Mouse (Mus musculus) liver, embryonic 16.5 days (tissue): Measurements from ENCODE around the gene Prss30. TPM values are rescaled to one million over a fixed set of nuclear protein-coding genes. Genes with fewer than 3 reads are reported as not detected.

Experiments
- ATAC-seq: fragments of 200-750 bp; cut with Nextera tagmentation; 2 replicates; pipeline ENCODE4 v1.8.0; 2017; ENCODE audit warnings: low read depth, mild to moderate bottlenecking, moderate number of reproducible peaks, moderate library complexity
- H3K27ac ChIP-seq: fragments of 300-500 bp; sonication (generic); 2 replicates; pipeline ENCODE4 v1.5.1; 2014; ENCODE audit warnings: mild to moderate bottlenecking, low read length
- H3K27me3 ChIP-seq: fragments of 300-500 bp; sonication (generic); 2 replicates; pipeline ENCODE4 v1.6.1; 2014; ENCODE audit warnings: low read depth, low read length, mixed read lengths; ENCODE audit not compliant: control insufficient read depth, insufficient read depth
- H3K36me3 ChIP-seq: fragments of 300-500 bp; sonication (generic); 2 replicates; pipeline ENCODE4 v1.6.1; 2014; ENCODE audit warnings: mild to moderate bottlenecking; ENCODE audit not compliant: control insufficient read depth, insufficient read depth
- H3K4me1 ChIP-seq: fragments of 300-500 bp; sonication (generic); 2 replicates; pipeline ENCODE4 v1.6.1; 2014; ENCODE audit warnings: low read depth, low read length, mixed read lengths; ENCODE audit not compliant: control insufficient read depth
- H3K4me2 ChIP-seq: fragments of 300-500 bp; sonication (generic); 2 replicates; pipeline ENCODE4 v1.6.1; 2014; ENCODE audit warnings: low read depth, low read length, mixed read lengths
- H3K4me3 ChIP-seq: fragments of 300-500 bp; sonication (generic); 2 replicates; pipeline ENCODE4 v1.5.1; 2014; ENCODE audit warnings: low read depth, mild to moderate bottlenecking, low read length
- H3K9ac ChIP-seq: fragments of 300-500 bp; sonication (generic); 2 replicates; pipeline ENCODE4 v1.6.1; 2014; ENCODE audit warnings: low read depth, low read length
- H3K9me3 ChIP-seq: fragments of 300-500 bp; sonication (generic); replicated peaks from 2 replicates; pipeline ENCODE4 v1.6.1; 2016; ENCODE audit warnings: low read length; ENCODE audit not compliant: control insufficient read depth
- WGBS: fragments of 180-500 bp; shearing (Covaris S2); extraction: QIAGEN DNeasy Blood & Tissue Kit; methylation state at CpG from one replicate; pipeline ENCODE4 v1.1.7; 2014; ENCODE audit not compliant: insufficient replicate concordance; 5-methylcytosine and 5-hydroxymethylcytosine counted together
- polyA plus RNA-seq: library from polyadenylated mRNA; unstranded; fragments of >200 nt; fragmentation: Nextera tagmentation; extraction: Ambion mirVana; gene quantifications from 2 replicates; pipeline ENCODE4 v1.2.1, GENCODE M21; 2015

Prss30 gene
- polyA plus RNA-seq: 0.07 TPM in 1 of 2 replicates, not detected in the other

GRCm38 (mm10) chr17:23980297-23980909 lies at the start of gene Prss30:
Prss30 (minus strand) TSS chr17:23980566.
- ATAC-seq: no peak
- no peak within 1 kb of the TSS for H3K27ac ChIP-seq
- no peak within 1 kb of the TSS for H3K9ac ChIP-seq
- no peaks in the 10 kb centered on the region for H3K36me3 ChIP-seq
- H3K27me3 ChIP-seq: no peaks in the 10 kb centered on the region
- no peak within 1 kb of the TSS for H3K4me2 ChIP-seq
- peaks cover 4% of the 10 kb centered on the region for H3K4me1 ChIP-seq
- H3K4me3 ChIP-seq: no peak within 1 kb of the TSS
- 61% methylated on average over 10 of the region's 10 CpGs for WGBS
- no peaks in the 10 kb centered on the region for H3K9me3 ChIP-seq

DNA sequence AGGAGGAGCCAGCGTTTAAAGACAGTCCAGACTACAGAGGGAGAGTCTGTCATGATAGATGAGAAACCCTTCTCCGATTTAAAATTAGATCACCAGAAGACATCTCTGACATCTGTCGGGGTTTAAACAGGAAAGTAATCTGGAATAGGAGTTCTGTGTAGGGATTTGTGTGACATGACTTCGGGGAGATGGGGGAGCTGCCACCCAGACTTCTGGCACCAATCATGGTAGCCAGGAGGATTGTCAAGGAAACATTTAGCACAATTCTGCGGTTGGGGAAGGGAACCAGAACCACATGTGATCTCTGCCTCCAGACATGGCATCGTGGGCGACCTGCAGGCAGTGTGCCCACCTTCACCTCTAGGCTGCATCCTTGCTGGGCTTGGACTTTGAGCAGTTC lies 49.1 kb upstream of the Prss30 start:
- Histone ChIP-seq H3K4me2 (no peak overlapping the region), H3K36me3 (no peaks in the 10 kb centered on the region), H3K27me3 (no peaks in the 10 kb centered on the region), H3K9ac (no peak overlapping the region), H3K4me3 (no peak overlapping the region), H3K9me3 (no peaks in the 10 kb centered on the region), H3K4me1 (no peaks in the 10 kb centered on the region), H3K27ac (no peak overlapping the region)
- ATAC-seq: no peak
- WGBS: 58% methylated on average over 7 of the region's 7 CpGs

DNA sequence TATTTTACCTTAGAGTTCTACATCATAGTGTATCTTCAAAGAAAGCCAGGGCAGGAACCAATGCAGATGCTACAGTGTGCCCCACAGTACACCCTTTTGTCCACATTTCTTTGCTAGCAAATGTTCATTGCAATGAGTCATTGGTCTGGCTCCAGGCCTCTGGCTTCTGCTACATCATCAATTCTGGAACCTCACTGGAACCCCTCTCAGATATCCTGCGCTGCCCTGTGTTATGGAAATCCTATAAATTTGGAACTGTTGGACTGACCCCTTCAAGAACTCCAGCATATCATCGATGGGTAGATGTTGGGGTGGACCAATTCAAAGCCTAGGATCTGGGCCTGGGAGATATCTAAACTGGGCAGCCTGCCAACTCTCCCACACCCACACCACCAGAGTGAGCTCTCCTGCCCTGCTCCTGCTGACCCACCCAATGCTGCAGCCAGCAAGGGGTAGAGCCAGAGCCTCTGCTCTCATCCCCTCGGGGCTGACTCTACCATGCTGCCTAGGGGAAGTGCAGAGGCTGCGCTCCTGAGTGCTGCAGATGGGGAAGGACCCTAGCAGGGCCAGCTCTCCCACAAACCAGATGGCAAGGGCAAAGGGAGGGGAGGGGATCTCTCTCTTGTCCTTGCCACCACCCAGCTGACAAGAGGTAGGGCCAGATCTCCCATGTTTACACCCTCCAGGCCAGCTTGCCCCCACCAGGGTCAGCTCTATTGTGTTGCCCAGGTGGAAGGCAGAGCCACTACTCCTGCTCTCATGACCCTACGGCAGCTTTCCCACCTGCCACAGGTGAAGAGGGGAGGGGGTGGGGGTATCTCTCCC lies 41.2 kb upstream of the Prss30 start:
- WGBS: 43% methylated on average over 5 of the region's 5 CpGs
- Histone ChIP-seq H3K36me3 (no peaks in the 10 kb centered on the region), H3K4me1 (peaks cover 3% of the 10 kb centered on the region), H3K4me3 (no peak overlapping the region), H3K27ac (no peak overlapping the region), H3K27me3 (no peaks in the 10 kb centered on the region), H3K9ac (no peak overlapping the region), H3K9me3 (no peaks in the 10 kb centered on the region), H3K4me2 (no peak overlapping the region)
- ATAC-seq: peak; percentile 59; the same call in 1 of the 2 replicates

GRCm38 (mm10) chr17:24020696-24021095 lies 40.3 kb upstream of the Prss30 start:
- no peaks in the 10 kb centered on the region for H3K27me3 ChIP-seq
- no peaks in the 10 kb centered on the region for H3K36me3 ChIP-seq
- no peak overlapping the region for H3K4me3 ChIP-seq
- ATAC-seq: no peak
- H3K4me2 ChIP-seq: no peak overlapping the region
- H3K27ac ChIP-seq: no peak overlapping the region
- 70% methylated on average over 6 of the region's 6 CpGs for WGBS
- peaks cover 3% of the 10 kb centered on the region for H3K4me1 ChIP-seq
- H3K9me3 ChIP-seq: no peaks in the 10 kb centered on the region
- no peak overlapping the region for H3K9ac ChIP-seq

DNA sequence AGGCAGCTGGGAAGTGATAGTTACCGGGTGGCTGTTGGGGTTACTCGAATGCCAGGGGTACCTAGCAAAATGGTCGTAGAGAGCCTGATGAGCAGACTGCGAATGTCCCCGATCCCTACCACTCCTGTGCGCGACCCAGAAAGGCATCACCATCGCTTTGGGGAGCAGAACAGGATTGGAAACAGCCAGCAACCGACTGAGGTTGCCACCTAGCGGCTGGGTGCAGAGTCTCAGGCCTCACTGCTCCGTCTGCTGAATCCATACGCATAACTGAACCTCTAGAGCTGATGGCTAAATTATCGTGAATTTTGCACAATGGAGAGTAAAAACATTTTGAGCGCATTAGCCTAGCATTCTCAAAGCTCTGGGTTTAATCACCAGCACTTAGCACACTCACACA lies 35.4 kb upstream of the Prss30 start:
- Histone ChIP-seq H3K4me3 (no peak overlapping the region), H3K9ac (no peak overlapping the region), H3K27ac (no peak overlapping the region), H3K36me3 (no peaks in the 10 kb centered on the region), H3K27me3 (no peaks in the 10 kb centered on the region), H3K4me1 (no peaks in the 10 kb centered on the region), H3K4me2 (no peak overlapping the region), H3K9me3 (no peaks in the 10 kb centered on the region)
- WGBS: 22% methylated on average over 14 of the region's 14 CpGs
- ATAC-seq: no peak

- no peaks in the 10 kb centered on the region for H3K27me3 ChIP-seq
- H3K9ac ChIP-seq: no peak overlapping the region
- H3K27ac ChIP-seq: no peak overlapping the region
- 55% methylated on average over 5 of the region's 5 CpGs for WGBS
- H3K4me1 ChIP-seq: no peaks in the 10 kb centered on the region
- no peak overlapping the region for H3K4me3 ChIP-seq
- ATAC-seq: no peak
- no peaks in the 10 kb centered on the region for H3K9me3 ChIP-seq
- H3K36me3 ChIP-seq: no peaks in the 10 kb centered on the region
- no peak overlapping the region for H3K4me2 ChIP-seq
Observed at GRCm38 (mm10) chr17:24014433-24014965, 34.1 kb upstream of the Prss30 start.

DNA sequence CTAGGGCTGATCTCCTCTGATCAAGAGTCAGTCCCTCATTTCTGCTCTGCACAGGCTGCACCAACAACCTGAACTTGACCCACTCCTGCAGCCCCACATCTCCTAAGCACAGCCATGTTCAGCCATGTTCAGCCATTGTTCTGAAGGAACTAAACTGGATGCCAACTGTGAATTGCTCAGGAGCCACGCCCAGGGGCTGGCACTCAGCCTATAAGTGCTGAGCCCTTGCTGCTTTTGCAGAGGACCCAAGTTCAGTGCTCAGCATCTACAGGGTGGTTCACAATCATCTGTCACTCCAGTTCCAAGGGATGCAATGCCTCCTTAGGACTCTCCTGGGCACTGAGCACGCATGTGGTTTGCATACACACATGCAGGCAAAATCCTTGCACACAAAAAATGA lies 32.6 kb upstream of the Prss30 start:
- 60% methylated on average over 2 of the region's 2 CpGs for WGBS
- H3K36me3 ChIP-seq: no peaks in the 10 kb centered on the region
- no peak for ATAC-seq

DNA sequence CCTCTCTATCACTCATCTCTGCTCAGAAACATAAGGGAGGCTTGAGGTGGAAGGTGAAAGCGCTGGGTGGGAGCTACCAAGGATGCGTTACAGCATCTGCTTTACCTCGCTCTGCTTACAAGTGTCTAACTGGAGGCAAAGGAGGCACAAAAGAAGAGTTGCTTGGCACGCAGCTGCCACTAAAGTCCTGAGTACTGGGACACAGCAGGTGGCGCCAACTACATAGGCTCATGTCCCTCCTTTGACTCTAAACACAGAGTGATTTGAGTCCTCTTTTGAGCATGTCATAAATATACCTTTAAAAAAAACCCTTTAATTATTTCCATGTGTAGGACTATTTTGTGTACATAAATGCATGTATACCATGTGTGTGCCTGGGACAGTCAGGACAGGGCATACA lies 29.3 kb upstream of the Prss30 start:
- Histone ChIP-seq H3K36me3 (no peaks in the 10 kb centered on the region), H3K27me3 (no peaks in the 10 kb centered on the region), H3K9me3 (no peaks in the 10 kb centered on the region), H3K4me1 (no peaks in the 10 kb centered on the region), H3K4me3 (no peak overlapping the region), H3K27ac (no peak overlapping the region), H3K4me2 (no peak overlapping the region), H3K9ac (no peak overlapping the region)
- ATAC-seq: no peak
- 45% methylated on average over 5 of the region's 5 CpGs for WGBS

More for the DNA sequence above, 32.6 kb upstream of the Prss30 start:
- Histone ChIP-seq H3K4me1 (no peaks in the 10 kb centered on the region), H3K4me2 (no peak overlapping the region), H3K9ac (no peak overlapping the region), H3K27ac (no peak overlapping the region), H3K4me3 (no peak overlapping the region), H3K27me3 (no peaks in the 10 kb centered on the region), H3K9me3 (no peaks in the 10 kb centered on the region)

DNA sequence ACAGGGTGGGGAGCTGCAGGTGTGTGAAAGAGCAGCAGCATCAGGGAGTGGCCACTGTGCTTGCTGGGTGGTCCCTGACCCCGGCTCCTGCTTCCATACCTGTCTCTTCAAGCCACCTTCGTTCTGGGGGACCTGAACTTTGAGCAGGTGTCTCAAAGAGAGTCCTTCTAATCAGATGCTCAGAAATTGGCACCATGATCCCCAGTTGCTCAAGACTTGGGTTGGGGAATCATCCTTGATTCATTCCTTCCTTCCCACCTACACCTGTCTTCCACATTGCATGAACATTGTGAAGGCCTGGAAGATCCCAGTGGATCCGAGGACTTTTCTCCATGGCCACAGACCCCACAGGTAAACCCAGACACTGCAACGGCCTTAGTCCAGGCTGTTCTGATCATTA lies 27.7 kb upstream of the Prss30 start:
- no peak overlapping the region for H3K9ac ChIP-seq
- H3K4me3 ChIP-seq: no peak overlapping the region
- H3K4me2 ChIP-seq: no peak overlapping the region
- 52% methylated on average over 4 of the region's 4 CpGs for WGBS
- H3K36me3 ChIP-seq: no peaks in the 10 kb centered on the region
- H3K9me3 ChIP-seq: no peaks in the 10 kb centered on the region
- no peak overlapping the region for H3K27ac ChIP-seq
- H3K4me1 ChIP-seq: no peaks in the 10 kb centered on the region
- no peaks in the 10 kb centered on the region for H3K27me3 ChIP-seq
- ATAC-seq: no peak
